Mouse (Mus musculus): ENCODE data around the gene Adam26b.
"Not testable (repeated sequence)": the region's sequence is repeated elsewhere in the genome, so short reads cannot be mapped to it uniquely, and the experiment has no call there.

Gene Adam26b

GRCm38 (mm10) chr8:43528006-43528405, at the start of gene Adam26b:
TSS of gene Adam26b (minus strand) at chr8:43528106.
- not testable (repeated sequence) for DNase-seq

GRCm38 (mm10) chr8:43576607-43577006, 48.7 kb upstream of the Adam26b start, which contains the start of gene Adam26a:
TSS of gene Adam26a (minus strand) at chr8:43576707.
- DNase-seq = not testable (repeated sequence)

Measured in kidney, adult 8-10 months (tissue).